Mouse (Mus musculus) embryonic facial prominence, embryonic 15.5 days (tissue): ENCODE data around the gene BC035044. TPM values are rescaled to one million over a fixed set of nuclear protein-coding genes. Genes with fewer than 3 reads are reported as not detected.
A peak's percentile ranks its signal among the peaks of the same experiment; 100 is the strongest.
"Not testable (repeated sequence)": the region's sequence is repeated elsewhere in the genome, so short reads cannot be mapped to it uniquely, and the experiment has no call there.

Source experiments
- ATAC-seq: fragments of 200-750 bp; cut with Nextera tagmentation; 2 replicates; pipeline ENCODE4 v1.8.0; 2017; ENCODE audit warnings: low read depth, moderate TSS enrichment; ENCODE audit not compliant: insufficient number of reproducible peaks, low FRiP score, low TSS enrichment
- H3K27ac ChIP-seq: fragments of 300-500 bp; sonication (generic); replicated peaks from 2 replicates; pipeline ENCODE4 v1.5.1; 2015; ENCODE audit warnings: mild to moderate bottlenecking, inconsistent platforms
- H3K27me3 ChIP-seq: fragments of 300-500 bp; sonication (generic); 2 replicates; pipeline ENCODE4 v1.6.1; 2015; ENCODE audit warnings: inconsistent platforms
- H3K36me3 ChIP-seq: fragments of 300-500 bp; sonication (generic); 2 replicates; pipeline ENCODE4 v1.6.1; 2015; ENCODE audit warnings: mild to moderate bottlenecking, inconsistent platforms
- H3K4me1 ChIP-seq: fragments of 300-500 bp; sonication (generic); 2 replicates; pipeline ENCODE4 v1.6.1; 2015; ENCODE audit warnings: inconsistent platforms
- H3K4me2 ChIP-seq: fragments of 300-500 bp; sonication (generic); replicated peaks from 2 replicates; pipeline ENCODE4 v1.6.1; 2015; ENCODE audit warnings: mild to moderate bottlenecking, inconsistent platforms
- H3K4me3 ChIP-seq: fragments of 300-500 bp; sonication (generic); replicated peaks from 2 replicates; pipeline ENCODE4 v1.5.1; 2015; ENCODE audit warnings: mild to moderate bottlenecking, inconsistent platforms
- H3K9ac ChIP-seq: fragments of 300-500 bp; sonication (generic); 2 replicates; pipeline ENCODE4 v1.6.1; 2015; ENCODE audit warnings: inconsistent platforms
- H3K9me3 ChIP-seq: fragments of 300-500 bp; sonication (generic); replicated peaks from 2 replicates; pipeline ENCODE4 v1.6.1; 2016; ENCODE audit warnings: inconsistent platforms
- WGBS: fragments of 180-500 bp; shearing (Covaris S2); methylation state at CpG from one replicate; pipeline ENCODE4 v1.1.7; 2015; 5-methylcytosine and 5-hydroxymethylcytosine counted together
- polyA plus RNA-seq: library from polyadenylated mRNA; unstranded; fragments of >200 nt; fragmentation: Nextera tagmentation; extraction: Ambion mirVana; gene quantifications from 2 replicates; pipeline ENCODE4 v1.2.1, GENCODE M21; 2015

Gene BC035044
- polyA plus RNA-seq, 1 experiment from 2014 or later = 0.49 TPM

DNA sequence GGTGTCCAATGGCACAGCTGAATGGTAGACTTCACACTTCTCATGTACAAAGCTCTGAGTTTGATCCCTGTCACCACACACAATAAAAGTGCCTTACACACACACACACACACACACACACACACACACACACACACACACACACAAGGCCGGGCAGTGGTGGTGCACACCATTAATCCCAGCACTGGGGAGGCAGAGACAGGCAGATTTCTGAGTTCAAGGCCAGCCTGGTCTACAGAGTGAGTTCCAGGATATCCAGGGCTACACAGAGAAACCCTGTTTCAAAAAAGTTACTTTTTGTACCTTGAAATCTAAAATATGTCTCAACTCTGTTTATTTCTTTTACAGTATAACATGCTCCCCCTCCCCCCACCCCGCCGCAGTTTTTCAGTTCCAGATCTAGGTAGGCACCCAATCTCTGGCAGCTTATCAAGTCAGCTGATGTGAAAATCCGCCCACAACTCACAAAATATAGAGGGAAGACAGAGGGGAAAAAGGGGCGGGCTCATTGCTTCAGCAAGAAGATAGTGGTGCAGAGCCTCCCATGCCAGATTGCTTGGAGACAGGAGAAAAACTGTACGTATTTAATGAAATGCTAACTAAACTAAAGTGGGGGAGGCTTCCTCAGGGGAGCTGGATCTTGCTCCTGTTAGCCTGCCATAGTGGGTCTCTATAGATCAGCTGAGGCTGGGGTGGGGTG is 3.7 kb downstream of the BC035044 start, which contains the start of gene Clec2i:
TSS of gene Clec2i (plus strand) at position 498 of the 700 bp plus-strand sequence.
- 83% methylated on average over 6 of the region's 6 CpGs for WGBS
- not testable (repeated sequence) for H3K9me3 ChIP-seq, H3K4me1 ChIP-seq, H3K36me3 ChIP-seq, H3K27ac ChIP-seq, H3K4me2 ChIP-seq, H3K9ac ChIP-seq, H3K4me3 ChIP-seq, H3K27me3 ChIP-seq, ATAC-seq

DNA sequence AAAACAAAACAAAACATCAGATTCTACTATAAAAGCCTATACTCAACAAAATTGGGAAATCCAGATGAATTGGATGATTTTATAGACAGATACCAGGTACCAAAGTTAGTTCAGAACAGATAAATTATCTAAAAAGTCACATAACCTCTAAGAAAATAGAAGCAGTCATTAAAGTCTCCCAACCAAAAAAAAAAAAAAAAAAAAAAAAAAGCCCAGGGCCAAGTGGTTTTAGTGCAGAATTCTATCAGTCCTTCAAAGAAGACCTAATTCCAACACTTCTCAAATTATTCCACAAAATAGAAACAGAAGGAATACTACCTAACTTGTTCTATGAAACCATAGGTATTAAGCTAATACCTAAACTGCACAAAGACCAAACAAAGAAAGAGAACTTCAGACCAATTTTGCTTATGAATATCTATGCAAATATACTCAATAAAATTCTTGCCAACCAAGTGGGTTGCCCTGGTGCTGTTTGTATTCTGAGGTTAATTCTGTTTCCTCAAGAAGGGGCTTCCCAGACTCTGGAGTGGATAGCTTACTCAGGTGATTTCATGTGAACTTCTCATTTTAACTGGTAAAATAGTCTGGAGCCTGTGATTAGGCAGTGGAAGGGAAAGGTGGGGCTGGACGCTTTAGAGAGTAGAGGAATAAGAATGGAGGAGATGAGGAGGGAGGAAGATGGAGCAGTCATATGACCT is 18.9 kb downstream of the BC035044 start:
- Histone ChIP-seq H3K27me3 (no peaks in the 10 kb centered on the region), H3K27ac (no peak overlapping the region), H3K36me3 (no peaks in the 10 kb centered on the region), H3K9ac (no peak overlapping the region), H3K4me2 (no peak overlapping the region), H3K4me3 (no peak overlapping the region), H3K4me1 (no peaks in the 10 kb centered on the region), H3K9me3 (no peaks in the 10 kb centered on the region)
- WGBS = 71% methylated on average over 1 of the region's 1 CpGs
- no peak for ATAC-seq

GRCm38 (mm10) chr6:128868861-128869260 is 22.1 kb downstream of the BC035044 start:
- H3K9ac ChIP-seq = no peak overlapping the region

GRCm38 (mm10) chr6:128857976-128858375 is 33.0 kb downstream of the BC035044 start:
- no peak for ATAC-seq
- no peaks in the 10 kb centered on the region for H3K4me1 ChIP-seq
- H3K36me3 ChIP-seq = no peaks in the 10 kb centered on the region
- H3K27me3 ChIP-seq = no peaks in the 10 kb centered on the region
- no peak overlapping the region for H3K4me3 ChIP-seq
- no peak overlapping the region for H3K4me2 ChIP-seq
- H3K27ac ChIP-seq = no peak overlapping the region
- 76% methylated on average over 2 of the region's 2 CpGs for WGBS
- no peaks in the 10 kb centered on the region for H3K9me3 ChIP-seq
- no peak overlapping the region for H3K9ac ChIP-seq

More at GRCm38 (mm10) chr6:128868861-128869260, 22.1 kb downstream of the BC035044 start:
- Histone ChIP-seq H3K27me3 (no peaks in the 10 kb centered on the region), H3K9me3 (no peaks in the 10 kb centered on the region), H3K4me3 (no peak overlapping the region), H3K36me3 (no peaks in the 10 kb centered on the region), H3K4me2 (no peak overlapping the region), H3K4me1 (no peaks in the 10 kb centered on the region), H3K27ac (no peak overlapping the region)
- 31% methylated on average over 3 of the region's 3 CpGs for WGBS
- no peak for ATAC-seq

DNA sequence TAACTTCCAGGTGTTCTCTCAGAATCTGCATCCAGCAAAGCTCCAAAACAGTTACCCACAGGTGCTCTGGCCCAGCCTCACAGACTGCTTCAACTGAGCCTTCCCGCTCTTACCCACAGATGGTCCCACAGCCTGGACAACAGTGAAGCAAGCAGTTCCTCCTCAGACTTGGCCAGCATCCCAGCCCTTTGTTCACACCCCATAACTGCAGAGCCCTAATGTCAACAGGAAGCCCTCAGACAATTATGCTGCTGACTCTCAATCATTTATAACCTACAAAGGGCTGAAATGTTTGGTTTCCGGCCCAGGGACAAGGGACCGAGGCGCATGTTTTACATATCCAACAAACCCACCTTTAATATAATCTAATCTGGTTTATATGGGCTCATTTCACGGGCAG is 34.7 kb downstream of the BC035044 start:
- Histone ChIP-seq H3K9me3 (no peaks in the 10 kb centered on the region), H3K4me1 (no peaks in the 10 kb centered on the region), H3K4me2 (no peak overlapping the region), H3K9ac (no peak overlapping the region), H3K27me3 (no peaks in the 10 kb centered on the region), H3K27ac (no peak overlapping the region), H3K4me3 (no peak overlapping the region), H3K36me3 (no peaks in the 10 kb centered on the region)
- 70% methylated on average over 5 of the region's 5 CpGs for WGBS
- ATAC-seq = no peak

DNA sequence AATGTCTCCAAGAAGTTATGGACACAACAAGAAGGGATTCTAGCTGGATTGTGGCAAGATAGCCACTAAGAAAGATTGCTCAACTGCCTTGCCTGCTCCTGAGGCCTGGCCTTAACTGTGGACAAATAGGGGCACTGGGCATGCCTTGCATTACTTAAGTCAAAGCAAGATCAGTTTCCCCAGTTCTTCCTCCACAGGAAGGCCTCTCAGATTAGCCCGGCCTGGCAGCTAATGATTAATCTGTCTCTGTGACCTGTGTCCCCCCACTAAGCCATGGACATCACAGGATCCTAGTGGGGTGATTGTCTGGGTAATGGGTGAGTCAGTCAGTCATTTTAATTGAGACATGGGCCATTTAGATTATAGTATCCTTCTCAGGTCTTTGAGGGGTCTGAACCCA is 35.4 kb downstream of the BC035044 start:
- H3K27ac ChIP-seq = no peak overlapping the region

GRCm38 (mm10) chr6:128854895-128855294 is 36.0 kb downstream of the BC035044 start:
- H3K36me3 ChIP-seq = no peaks in the 10 kb centered on the region
- no peaks in the 10 kb centered on the region for H3K27me3 ChIP-seq
- 89% methylated on average over 3 of the region's 3 CpGs for WGBS
- no peak overlapping the region for H3K4me3 ChIP-seq
- H3K4me2 ChIP-seq = no peak overlapping the region
- H3K4me1 ChIP-seq = no peaks in the 10 kb centered on the region
- no peak for ATAC-seq
- no peak overlapping the region for H3K27ac ChIP-seq
- no peak overlapping the region for H3K9ac ChIP-seq
- H3K9me3 ChIP-seq = no peaks in the 10 kb centered on the region

More for the DNA sequence above, 35.4 kb downstream of the BC035044 start:
- no peaks in the 10 kb centered on the region for H3K27me3 ChIP-seq
- no peaks in the 10 kb centered on the region for H3K9me3 ChIP-seq
- H3K4me2 ChIP-seq = no peak overlapping the region
- no peak overlapping the region for H3K4me3 ChIP-seq
- no peaks in the 10 kb centered on the region for H3K36me3 ChIP-seq
- no peak overlapping the region for H3K9ac ChIP-seq
- no peak for ATAC-seq
- WGBS = 78% methylated on average over 1 of the region's 1 CpGs
- H3K4me1 ChIP-seq = no peaks in the 10 kb centered on the region

DNA sequence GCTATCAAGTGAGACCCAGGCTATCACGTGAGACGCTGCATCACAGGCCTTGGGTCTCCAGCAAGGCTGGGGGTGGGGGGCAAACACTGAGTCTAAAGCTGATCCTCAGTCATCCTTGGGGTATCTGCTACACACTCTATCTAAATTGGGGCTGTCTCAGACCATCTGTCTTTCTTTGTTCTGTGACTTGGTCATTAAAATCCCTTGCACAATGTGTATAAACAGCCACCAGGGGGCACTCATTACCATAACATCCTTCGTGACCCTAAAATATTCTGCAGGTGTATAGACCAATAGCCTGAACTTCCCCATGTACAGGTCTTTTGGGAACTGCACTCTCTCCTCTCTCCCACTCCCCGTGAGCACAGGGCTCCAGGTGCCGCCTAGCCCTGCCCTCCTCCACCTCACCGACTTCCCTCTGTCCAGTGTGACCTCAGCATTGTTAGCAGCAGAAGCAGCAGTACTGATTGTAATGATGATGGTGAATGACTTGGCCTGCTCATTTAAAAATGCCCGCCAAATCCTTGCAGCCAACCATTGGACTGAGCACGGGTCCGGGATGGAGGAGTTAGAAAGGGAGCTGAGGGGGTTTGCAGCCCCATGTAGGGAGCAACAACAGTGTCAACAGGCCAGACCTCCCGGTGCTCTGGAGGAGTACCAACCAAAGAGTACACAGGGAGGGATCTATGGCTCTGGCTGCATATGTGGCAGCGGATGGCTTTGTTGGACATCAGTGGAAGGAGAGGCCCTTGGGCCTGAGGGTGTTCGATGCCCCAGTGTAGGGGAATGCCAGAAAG is 36.7 kb downstream of the BC035044 start:
- peak; percentile 63 for ATAC-seq

DNA sequence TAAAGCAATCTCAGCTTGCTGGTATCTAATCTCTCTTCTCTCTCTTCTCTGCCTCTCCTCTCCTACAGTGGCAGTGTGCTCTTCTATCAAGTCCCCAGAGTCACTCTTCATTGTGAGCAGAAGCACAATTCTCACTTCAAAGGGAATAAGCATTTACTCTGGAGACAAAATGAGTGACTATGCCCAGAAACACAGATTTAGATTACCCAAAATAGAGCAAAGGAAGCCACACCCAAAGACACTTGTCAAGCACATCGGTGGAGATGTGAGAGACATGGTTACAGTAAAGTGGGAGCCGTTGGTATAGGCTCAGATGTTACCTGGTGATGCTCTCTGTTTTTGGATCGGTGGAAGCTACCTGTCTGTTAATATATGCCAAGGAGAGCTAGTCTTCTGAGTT is 38.2 kb downstream of the BC035044 start:
- H3K27ac ChIP-seq = no peak overlapping the region
- no peaks in the 10 kb centered on the region for H3K36me3 ChIP-seq
- no peak for ATAC-seq
- no peaks in the 10 kb centered on the region for H3K4me1 ChIP-seq
- no peaks in the 10 kb centered on the region for H3K27me3 ChIP-seq
- H3K4me3 ChIP-seq = no peak overlapping the region
- WGBS = 75% methylated on average over 3 of the region's 3 CpGs
- H3K4me2 ChIP-seq = no peak overlapping the region
- no peaks in the 10 kb centered on the region for H3K9me3 ChIP-seq
- no peak overlapping the region for H3K9ac ChIP-seq

More for the DNA sequence above, 36.7 kb downstream of the BC035044 start:
- Histone ChIP-seq H3K9me3 (no peaks in the 10 kb centered on the region), H3K27me3 (no peaks in the 10 kb centered on the region), H3K36me3 (no peaks in the 10 kb centered on the region), H3K4me2 (no peak overlapping the region), H3K4me3 (no peak overlapping the region), H3K27ac (no peak overlapping the region), H3K4me1 (no peaks in the 10 kb centered on the region), H3K9ac (no peak overlapping the region)
- 45% methylated on average over 12 of the region's 12 CpGs for WGBS

- Histone ChIP-seq H3K36me3 (no peaks in the 10 kb centered on the region), H3K4me3 (no peak overlapping the region), H3K9ac (no peak overlapping the region), H3K9me3 (no peaks in the 10 kb centered on the region), H3K4me2 (no peak overlapping the region), H3K27ac (no peak overlapping the region), H3K27me3 (no peaks in the 10 kb centered on the region), H3K4me1 (no peaks in the 10 kb centered on the region)
- 81% methylated on average over 2 of the region's 2 CpGs for WGBS
- ATAC-seq = no peak
Measured at GRCm38 (mm10) chr6:128851151-128851550, 39.8 kb downstream of the BC035044 start.

DNA sequence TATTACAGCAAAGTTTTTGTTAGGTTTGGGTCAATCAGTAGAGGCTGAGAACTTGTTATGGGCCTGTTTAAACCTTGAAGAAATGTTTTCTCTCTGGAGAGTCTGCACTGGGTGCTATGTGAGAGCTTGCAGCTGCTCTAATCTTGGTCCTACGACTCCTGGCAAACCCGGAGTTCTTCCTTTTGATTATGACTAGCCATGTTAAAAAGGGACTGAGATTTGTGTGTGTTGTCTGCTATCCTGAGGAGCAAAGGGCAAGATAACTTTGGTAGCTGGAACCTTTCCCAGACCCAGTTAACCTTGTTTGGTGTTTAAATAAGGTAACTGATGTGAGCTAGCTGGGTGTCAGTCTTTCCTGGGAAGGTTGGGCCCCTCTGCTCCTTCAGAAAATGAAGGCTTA is 40.3 kb downstream of the BC035044 start:
- no peak for ATAC-seq
- no peak overlapping the region for H3K27ac ChIP-seq
- H3K4me3 ChIP-seq = no peak overlapping the region
- no peak overlapping the region for H3K4me2 ChIP-seq
- 60% methylated on average over 2 of the region's 2 CpGs for WGBS
- no peaks in the 10 kb centered on the region for H3K27me3 ChIP-seq
- no peaks in the 10 kb centered on the region for H3K4me1 ChIP-seq
- H3K9me3 ChIP-seq = no peaks in the 10 kb centered on the region
- no peak overlapping the region for H3K9ac ChIP-seq
- no peaks in the 10 kb centered on the region for H3K36me3 ChIP-seq
